ENCODE assay signal across 7 mouse cellular contexts in the genomic region with DNA sequence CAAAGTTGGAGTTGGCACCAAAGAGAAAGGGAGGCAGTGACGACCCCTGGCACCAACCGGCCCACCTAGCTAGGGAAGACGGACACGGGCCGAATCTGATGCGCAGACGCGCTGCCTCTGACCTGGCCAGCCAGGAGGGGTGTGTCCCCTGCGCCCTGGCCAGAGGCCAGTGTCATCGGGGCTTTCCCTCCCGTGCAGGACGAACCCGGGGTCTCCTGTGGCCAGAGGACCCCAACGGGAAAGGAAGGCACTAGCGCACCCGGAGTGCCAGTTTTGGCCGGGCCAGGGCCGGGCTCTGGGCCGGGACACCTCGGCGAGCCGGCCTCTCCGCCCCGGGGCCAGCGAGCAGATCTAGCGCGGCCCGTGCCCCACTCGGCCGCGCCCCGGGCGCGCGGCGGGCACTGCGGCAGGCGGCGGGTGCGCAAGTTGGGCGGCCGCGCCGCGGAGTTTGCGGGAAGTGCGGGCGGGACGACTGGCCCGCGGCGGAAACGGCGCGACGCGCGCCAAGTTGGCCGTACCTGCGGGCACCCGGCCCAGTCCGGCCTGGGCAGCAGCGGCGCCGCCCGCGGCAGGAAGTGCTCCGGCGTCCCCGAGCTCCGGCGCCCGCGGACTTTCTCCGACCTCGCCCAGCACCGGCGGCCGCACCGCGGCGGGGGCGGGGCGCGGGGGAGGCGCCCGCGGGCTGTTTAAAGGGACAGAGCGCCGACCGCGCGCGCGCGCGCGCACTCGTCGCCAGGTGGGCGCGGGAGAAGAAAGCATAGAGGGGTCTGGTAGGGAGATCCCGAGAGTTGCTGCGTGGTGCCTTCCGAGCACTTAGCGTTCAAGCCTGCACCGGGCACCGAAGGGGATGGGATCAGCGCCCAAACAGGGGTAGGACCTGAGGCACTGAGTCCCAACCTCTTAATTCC. TPM values are rescaled to one million over a fixed set of nuclear protein-coding genes. Genes with fewer than 3 reads are reported as not detected.
A peak's percentile ranks its signal among the peaks of the same experiment; 100 is the strongest.
DNase-seq lines count a peak whose midpoint lies in the region; TF ChIP-seq lines count a peak whose summit lies in the region.

No protein-coding gene starts in this region.

- peaks cover 63% of the 10 kb centered on the region for H3K27me3 ChIP-seq in forebrain, embryonic 10.5 days (ENCODE audit: poor library complexity, severe bottlenecking)
- H3K27me3 ChIP-seq in small intestine, adult 2 months (ENCODE audit: control insufficient read depth, insufficient read depth, low read length) = no peaks in the 10 kb centered on the region

- H3K27ac ChIP-seq in forebrain, embryonic 10.5 days = peak overlapping the region; percentile 80
- H3K27ac ChIP-seq in macrophage = no peak overlapping the region
- peak overlapping the region; percentile 88 for H3K27ac ChIP-seq in small intestine, adult 2 months (ENCODE audit: insufficient read depth, low read depth, low read length)

- no peak for TF ChIP-seq CTCF in small intestine, adult 2 months (IDR thresholded peaks at IDR 0.05; ENCODE audit: extremely low read depth, insufficient read length, insufficient replicate concordance, low read depth, low read length)

- peak; percentile 79 for TF ChIP-seq POLR2A in small intestine, adult 2 months (IDR thresholded peaks at IDR 0.05; ENCODE audit: low read depth, low read length)

- H3K9me3 ChIP-seq in forebrain, embryonic 10.5 days = no peaks in the 10 kb centered on the region

- intact Hi-C loops in heart, postnatal 10 days (cut with DNase I) = no loop called here

- no peaks in the 10 kb centered on the region for H3K36me3 ChIP-seq in forebrain, embryonic 10.5 days (replicated peaks)
- no peaks in the 10 kb centered on the region for H3K36me3 ChIP-seq in macrophage (ENCODE audit: inconsistent target)
- H3K36me3 ChIP-seq in small intestine, adult 2 months (ENCODE audit: control insufficient read depth, insufficient read depth, low read length) = no peaks in the 10 kb centered on the region

- no peaks in the 10 kb centered on the region; the same call in 1 of the 2 replicates for H3K79me2 ChIP-seq in macrophage (ENCODE audit: inconsistent target)

- DNase-seq in MEL-GATA-1-ER (ENCODE audit: extremely low read depth, low read depth) = peak; percentile 13
- peak; percentile 70 for DNase-seq in brain, adult 2 months (ENCODE audit: low read depth, low spot score)
- no peak for DNase-seq in forebrain, embryonic 10.5 days (ENCODE audit: extremely low spot score, low spot score)
- DNase-seq in heart, postnatal 10 days = peak; percentile 73 to 74
- DNase-seq in kidney, postnatal 36 days = peak; percentile 83 to 91

- peak overlapping the region; percentile 79 for H3K4me3 ChIP-seq in forebrain, embryonic 10.5 days
- peak overlapping the region; percentile 49 for H3K4me3 ChIP-seq in macrophage (ENCODE audit: inconsistent target)
- peak overlapping the region; percentile 90 for H3K4me3 ChIP-seq in small intestine, adult 2 months (ENCODE audit: low read depth, low read length)

- peaks cover 36% of the 10 kb centered on the region for H3K4me1 ChIP-seq in forebrain, embryonic 10.5 days
- peaks cover 29% of the 10 kb centered on the region for H3K4me1 ChIP-seq in small intestine, adult 2 months (ENCODE audit: control insufficient read depth, insufficient read depth, insufficient read length, low read length)

- WGBS in forebrain, embryonic 10.5 days = under 1% methylated on average over 109 of the region's 109 CpGs
- under 1% methylated on average over 93 of the region's 109 CpGs for WGBS in macrophage (ENCODE audit: missing documents)
- WGBS in small intestine, adult 2 months = under 1% methylated on average over 107 of the region's 109 CpGs

RNA-seq across cellular contexts. Expression of a gene that starts 0.6 kb away (rescaled TPM):
- polyA plus RNA-seq in forebrain, embryonic 10.5 days (2016; fragmentation: Nextera tagmentation; extraction: Ambion mirVana) = 4.9 and 5.8 TPM in 2 replicates
- 10 to 100 TPM; 12.2 to 15.9 TPM for total RNA-seq in heart, postnatal 10 days (2021)
- total RNA-seq in macrophage (2018; cell fraction: chromatin; rRNA removed) = 10 to 100 TPM; 11.7 to 44.7 (median 31.1) TPM
- 10 to 100 TPM; 19.5 to 37.0 (median 29.6) TPM for total RNA-seq in macrophage (2018; cell fraction: cytosol; rRNA removed)
- total RNA-seq in macrophage (2018; cell fraction: nucleus; rRNA removed) = 10 to 100 TPM; 14.9 to 46.1 (median 27.3) TPM
- polyA plus RNA-seq in macrophage (2018) = 16.9 to 21.8 TPM (median 19.0 TPM) in 3 replicates
- polyA plus RNA-seq in small intestine, adult 2 months (2012; rRNA removed) = 45.4 and 51.2 TPM in 2 replicates
